Mouse (Mus musculus) right cerebral cortex, postnatal 4 days (tissue): ENCODE data around the gene Plpp1.

Experiments
- DNase-seq: peaks from one replicate; pipeline ENCODE4 v3.0.0-alpha.2; 2022

The Plpp1 gene

GRCm38 (mm10) chr13:112800597-112801380 is at the start of gene Plpp1:
Gene Plpp1 (plus strand): TSS chr13:112800792.
- DNase-seq: peak; percentile 94

- DNase-seq: no peak
These were observed 48.9 kb upstream of the Plpp1 start for GRCm38 (mm10) chr13:112751454-112752308.

DNA sequence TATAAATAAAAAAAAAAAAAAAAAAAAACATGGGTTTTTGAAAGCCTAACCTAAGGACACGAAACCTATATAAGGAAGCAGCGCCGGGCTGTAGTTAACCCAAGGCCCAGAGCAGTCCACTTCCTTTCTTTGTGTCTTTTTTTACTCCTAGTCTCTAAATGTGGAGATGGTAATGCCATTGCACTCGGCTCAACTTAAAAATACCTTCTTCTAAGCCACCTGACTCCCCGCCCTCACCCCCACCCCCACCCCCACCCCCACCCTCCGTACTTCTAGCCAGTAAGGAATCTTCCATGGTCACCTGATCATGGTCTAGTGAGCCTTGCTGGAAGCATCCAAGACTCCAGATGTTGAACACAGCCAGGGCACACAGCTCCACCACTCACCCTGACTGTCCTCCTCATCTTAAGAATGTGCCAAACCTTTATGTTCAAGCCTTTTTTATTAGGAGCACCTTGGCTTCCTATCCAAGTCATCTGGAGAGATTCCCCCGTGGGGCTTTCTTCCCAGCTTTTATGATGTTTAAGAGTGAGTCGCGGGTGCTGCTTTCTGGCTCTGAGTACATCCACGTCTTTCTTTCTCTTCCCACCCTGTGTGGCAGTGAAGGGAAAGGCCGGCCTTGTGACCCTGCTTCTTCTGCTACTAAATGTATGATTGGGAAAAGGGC is 48.1 kb upstream of the Plpp1 start:
- no peak for DNase-seq

DNA sequence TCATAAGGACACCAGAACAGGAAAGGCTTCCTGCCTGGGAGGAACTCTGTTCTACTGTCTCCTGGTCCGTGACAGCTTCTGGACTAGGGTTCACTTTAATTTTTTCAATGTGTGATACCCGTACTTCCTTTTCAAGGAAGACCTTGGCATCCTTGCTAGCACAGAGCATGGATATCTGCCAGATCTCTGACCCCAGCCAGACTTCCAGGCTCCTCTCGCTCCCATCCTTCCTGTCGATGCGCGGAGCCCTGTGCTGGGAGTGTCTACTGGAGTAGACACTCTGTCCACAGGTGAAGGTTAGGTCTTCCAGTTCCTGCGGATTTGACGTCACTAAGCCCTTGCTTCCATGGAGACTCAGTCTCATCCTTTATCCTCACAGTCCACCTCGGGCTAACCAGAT is 47.1 kb upstream of the Plpp1 start:
- no peak for DNase-seq

GRCm38 (mm10) chr13:112754871-112755270 is 45.7 kb upstream of the Plpp1 start:
- DNase-seq: no peak

DNA sequence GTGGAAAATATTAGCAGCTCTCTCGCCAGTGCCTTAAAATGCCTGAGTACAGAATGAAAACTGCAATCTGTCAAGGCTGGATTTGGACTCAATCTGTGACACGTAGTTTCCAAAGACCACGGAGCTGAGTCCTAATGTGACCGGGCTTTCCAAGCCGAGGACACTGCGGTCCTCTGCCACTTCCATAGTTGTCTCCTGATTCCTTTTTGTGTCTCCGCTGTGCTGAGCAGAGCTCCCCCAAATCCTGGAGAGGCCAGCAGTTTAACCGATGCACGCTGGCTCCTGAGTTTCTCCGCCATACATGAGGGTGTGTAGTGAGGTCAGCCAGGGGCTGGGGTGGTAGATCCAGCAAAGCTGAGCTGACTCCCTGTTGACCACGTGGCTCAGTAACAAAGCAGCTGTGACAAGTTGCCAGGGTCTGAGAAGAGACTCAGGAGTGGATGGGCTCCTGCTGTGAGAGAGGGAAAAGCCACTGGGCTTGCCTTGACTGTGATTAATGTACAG is 45.0 kb upstream of the Plpp1 start:
- DNase-seq: no peak

- DNase-seq: no peak
These were observed 43.2 kb upstream of the Plpp1 start for GRCm38 (mm10) chr13:112757395-112757794.

- no peak for DNase-seq
These were observed 42.0 kb upstream of the Plpp1 start for GRCm38 (mm10) chr13:112758546-112759090.

DNA sequence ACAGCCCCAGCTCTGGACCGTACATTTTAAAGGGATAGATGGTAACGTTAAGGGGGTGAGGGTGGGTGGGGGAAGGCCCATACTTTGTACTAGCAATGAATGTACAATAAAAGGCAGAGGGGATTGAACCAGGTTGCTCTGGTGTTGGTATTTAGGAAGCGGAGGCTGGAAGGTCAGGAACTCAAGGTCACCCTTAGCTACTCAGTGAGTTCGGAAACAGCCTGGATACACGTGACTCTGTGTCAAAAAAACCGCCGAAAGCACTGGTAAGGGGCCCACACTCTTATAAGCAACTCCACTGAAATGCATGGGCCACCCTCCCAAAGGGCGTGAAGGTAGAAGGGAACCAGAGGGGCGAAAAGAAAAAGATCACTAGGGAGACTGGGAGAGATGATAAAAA is 41.2 kb upstream of the Plpp1 start:
- no peak for DNase-seq

GRCm38 (mm10) chr13:112759777-112760537 is 40.6 kb upstream of the Plpp1 start:
- no peak for DNase-seq

GRCm38 (mm10) chr13:112760538-112760881 is 40.1 kb upstream of the Plpp1 start:
- DNase-seq: no peak

DNA sequence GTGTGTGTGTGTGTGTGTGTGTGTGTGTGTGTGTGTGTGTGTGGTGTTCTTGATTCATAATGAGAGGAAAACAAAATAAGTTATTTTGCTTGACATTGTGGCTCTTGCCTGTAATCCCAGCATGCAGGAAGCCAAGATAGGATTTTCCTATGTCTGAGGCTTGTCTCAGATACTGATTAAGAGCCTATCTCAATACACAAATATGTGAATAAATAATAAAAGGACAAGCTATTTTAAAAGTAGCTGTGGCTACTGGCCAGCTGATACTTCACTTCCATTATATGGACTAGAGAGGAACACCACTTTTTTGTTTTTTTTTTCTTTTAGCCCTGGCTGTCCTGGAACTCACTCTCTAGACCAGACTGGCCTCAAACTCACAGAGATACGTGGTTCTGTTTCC is 38.8 kb upstream of the Plpp1 start:
- no peak for DNase-seq

DNA sequence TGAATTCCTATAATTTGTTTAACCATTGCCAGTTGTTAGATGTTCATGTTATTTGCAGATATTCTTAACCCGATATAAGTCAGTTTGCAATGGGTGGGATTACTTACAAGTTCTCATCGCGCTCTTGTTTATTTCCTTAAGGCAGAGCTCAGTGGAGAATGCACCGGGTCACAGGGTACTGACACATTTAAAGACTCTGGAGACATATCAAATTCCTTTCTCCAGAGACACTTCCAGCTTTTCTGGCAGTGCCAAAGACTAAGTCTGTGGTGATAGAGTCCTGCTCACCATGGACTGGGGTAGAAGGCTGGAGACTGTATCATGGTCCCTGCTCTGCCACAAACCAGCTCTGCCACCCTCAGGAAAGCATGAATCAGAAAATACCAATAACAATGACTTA is 38.0 kb upstream of the Plpp1 start:
- DNase-seq: no peak

DNA sequence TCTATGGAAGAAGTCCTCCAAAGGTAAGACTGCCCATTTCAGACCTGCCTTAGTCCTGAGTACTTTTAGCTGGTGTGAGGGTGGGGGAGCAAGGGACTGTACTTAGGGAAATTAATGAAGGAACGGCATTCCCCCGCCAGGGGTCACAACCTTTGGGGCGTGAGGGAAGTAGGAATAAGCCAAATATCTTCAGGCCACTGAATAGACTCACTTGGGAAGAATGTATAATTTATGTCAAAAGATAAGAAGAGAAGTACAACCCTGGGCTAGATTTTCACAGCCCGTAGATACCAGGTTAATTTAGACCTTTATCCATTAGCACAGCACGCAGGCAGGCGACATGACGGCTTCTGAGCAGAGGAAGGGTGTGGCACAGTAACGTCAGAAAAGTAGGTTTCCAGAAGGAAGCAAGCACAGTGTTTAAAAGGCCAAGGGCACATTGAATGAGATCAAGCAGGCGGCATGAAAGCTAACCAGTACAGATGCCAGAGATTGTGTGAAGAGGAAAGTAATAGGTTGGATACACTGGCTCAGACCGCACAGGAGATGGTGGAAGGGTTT is 37.0 kb upstream of the Plpp1 start:
- no peak for DNase-seq

- DNase-seq: no peak
These were observed 36.0 kb upstream of the Plpp1 start for GRCm38 (mm10) chr13:112764556-112764955.

DNA sequence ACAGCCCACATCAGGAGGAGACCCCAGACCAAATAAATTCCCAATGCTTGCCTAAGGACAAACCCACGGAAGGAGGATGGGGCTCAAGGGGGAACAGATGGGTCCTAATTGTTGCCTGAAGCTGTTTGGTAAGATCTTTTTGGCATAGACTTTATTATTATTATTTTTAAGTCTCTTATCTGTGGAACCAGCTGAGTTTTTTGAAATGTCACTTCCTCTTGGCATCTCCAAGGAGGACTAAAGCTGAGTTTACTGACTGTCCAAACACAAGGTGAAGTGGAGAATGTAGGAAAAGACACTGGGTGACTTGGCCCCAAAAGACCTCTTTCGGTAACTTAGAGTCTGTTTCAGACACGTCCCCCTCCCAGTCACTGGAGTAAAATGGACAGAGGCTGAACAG is 34.9 kb upstream of the Plpp1 start:
- DNase-seq: no peak

DNA sequence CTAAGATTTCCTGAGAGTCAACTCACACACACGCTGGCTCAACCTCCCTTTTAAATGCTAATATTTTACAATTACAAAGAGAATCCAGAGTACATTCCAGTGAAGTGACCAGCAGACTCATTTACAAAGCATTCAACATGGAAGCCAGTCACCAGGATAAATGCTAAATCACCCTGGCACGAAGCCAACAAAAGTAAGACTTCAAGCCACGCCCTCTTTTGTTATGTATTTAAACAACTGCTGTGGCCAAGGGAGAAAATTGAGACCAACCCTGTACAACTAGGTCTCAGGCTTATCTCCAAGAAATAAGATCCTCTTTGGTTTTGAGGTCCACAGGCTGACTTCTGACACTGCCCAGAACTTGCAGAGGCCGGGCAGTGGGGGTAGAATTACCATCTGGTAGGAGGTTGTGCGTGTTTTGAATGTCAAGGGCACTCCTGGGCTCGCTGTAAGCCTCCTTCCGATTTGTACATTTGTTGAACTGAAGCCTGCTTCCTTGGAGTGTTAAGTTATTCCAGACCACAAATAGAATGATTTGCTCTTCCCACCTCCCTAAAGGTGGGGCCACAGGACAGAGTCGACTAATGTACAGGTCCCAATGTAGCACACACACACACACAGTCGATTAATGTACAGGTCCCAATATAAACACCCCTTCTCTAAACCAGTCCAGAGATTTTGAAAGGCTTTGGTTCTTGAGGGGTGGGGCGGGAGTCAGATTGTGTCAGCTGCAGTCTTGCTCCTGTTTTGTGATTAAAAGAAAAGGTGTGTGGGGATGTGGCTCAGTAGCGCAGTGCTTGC is 29.9 kb upstream of the Plpp1 start:
- no peak for DNase-seq

- DNase-seq: no peak
These were observed 29.0 kb upstream of the Plpp1 start for GRCm38 (mm10) chr13:112771447-112772208.

DNA sequence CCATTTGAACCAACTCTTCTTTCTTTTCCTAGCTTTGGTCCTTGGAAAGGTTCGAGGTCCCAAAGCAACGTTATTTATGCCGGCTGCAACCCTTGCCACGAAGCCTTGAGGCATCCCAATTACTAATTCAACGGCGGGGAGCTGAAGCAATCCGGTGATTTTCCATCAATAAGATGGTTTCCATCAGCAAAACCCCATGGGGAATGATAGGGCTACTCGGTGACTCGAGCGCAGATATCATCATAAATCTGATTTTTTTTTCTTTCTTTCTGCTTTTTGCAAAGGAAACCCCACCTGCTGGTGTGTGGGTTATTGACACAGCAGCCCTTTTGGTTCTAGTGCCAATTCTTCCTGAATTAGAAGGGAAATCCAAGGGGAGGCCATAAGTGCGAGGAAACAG is 28.3 kb upstream of the Plpp1 start:
- no peak for DNase-seq

- DNase-seq: no peak
These were observed 27.7 kb upstream of the Plpp1 start for GRCm38 (mm10) chr13:112772861-112773260.
